Mouse (Mus musculus): ENCODE results near the gene Agk.

Agk gene

GRCm38 (mm10) chr6:40393213-40393612, 68.2 kb downstream of the Agk start:
- in situ Hi-C loops (cut with MboI; ENCODE audit: low pct_unique_long_range_greater_than_20kb in 1 of 2, low sequenced_read_pairs in 2 of 2, unreplicated experiment in 1 of 2) = no loop called here

- in situ Hi-C loops (cut with MboI; ENCODE audit: low pct_unique_long_range_greater_than_20kb in 1 of 2, low sequenced_read_pairs in 2 of 2, unreplicated experiment in 1 of 2) = loop anchor here in 1 of 2 experiments (25.0 kb wide), 1 partner anchor 540 kb away; the partner anchor contains the start of gene Tmem178b
These were observed 77.1 kb downstream of the Agk start for GRCm38 (mm10) chr6:40402031-40402430.

GRCm38 (mm10) chr6:40403640-40404285, 78.8 kb downstream of the Agk start:
- in situ Hi-C loops (cut with MboI; ENCODE audit: low pct_unique_long_range_greater_than_20kb in 1 of 2, low sequenced_read_pairs in 2 of 2, unreplicated experiment in 1 of 2) = loop anchor here in 1 of 2 experiments (25.0 kb wide), 1 partner anchor 541 kb away; the partner anchor contains the start of gene Tmem178b

GRCm38 (mm10) chr6:40411085-40411484, 86.1 kb downstream of the Agk start:
- in situ Hi-C loops (cut with MboI; ENCODE audit: low pct_unique_long_range_greater_than_20kb in 1 of 2, low sequenced_read_pairs in 2 of 2, unreplicated experiment in 1 of 2) = loop anchor here in 1 of 2 experiments (25.0 kb wide), 1 partner anchor 549 kb away; the partner anchor contains the start of gene Tmem178b

- in situ Hi-C loops (cut with MboI; ENCODE audit: low pct_unique_long_range_greater_than_20kb in 1 of 2, low sequenced_read_pairs in 2 of 2, unreplicated experiment in 1 of 2) = loop anchor here in 1 of 2 experiments (25.0 kb wide), 1 partner anchor 551 kb away; the partner anchor contains the start of gene Tmem178b
These were observed 88.1 kb downstream of the Agk start for GRCm38 (mm10) chr6:40413046-40413445.

GRCm38 (mm10) chr6:40413565-40413964, 88.6 kb downstream of the Agk start:
- in situ Hi-C loops (cut with MboI; ENCODE audit: low pct_unique_long_range_greater_than_20kb in 1 of 2, low sequenced_read_pairs in 2 of 2, unreplicated experiment in 1 of 2) = loop anchor here in 1 of 2 experiments (25.0 kb wide), 1 partner anchor 551 kb away; the partner anchor contains the start of gene Tmem178b

- in situ Hi-C loops (cut with MboI; ENCODE audit: low pct_unique_long_range_greater_than_20kb in 1 of 2, low sequenced_read_pairs in 2 of 2, unreplicated experiment in 1 of 2) = loop anchor here in 1 of 2 experiments (25.0 kb wide), 1 partner anchor 553 kb away; the partner anchor contains the start of gene Tmem178b
These were observed 90.8 kb downstream of the Agk start for GRCm38 (mm10) chr6:40415799-40416198.

GRCm38 (mm10) chr6:40418386-40418785, 93.4 kb downstream of the Agk start:
- in situ Hi-C loops (cut with MboI; ENCODE audit: low pct_unique_long_range_greater_than_20kb in 1 of 2, low sequenced_read_pairs in 2 of 2, unreplicated experiment in 1 of 2) = loop anchor here in 1 of 2 experiments (25.0 kb wide), 1 partner anchor 556 kb away; the partner anchor contains the start of gene Tmem178b

GRCm38 (mm10) chr6:40421099-40421498, 96.1 kb downstream of the Agk start:
- in situ Hi-C loops (cut with MboI; ENCODE audit: low pct_unique_long_range_greater_than_20kb in 1 of 2, low sequenced_read_pairs in 2 of 2, unreplicated experiment in 1 of 2) = loop anchor here in 1 of 2 experiments (25.0 kb wide), 1 partner anchor 559 kb away; the partner anchor contains the start of gene Tmem178b

- in situ Hi-C loops (cut with MboI; ENCODE audit: low pct_unique_long_range_greater_than_20kb in 1 of 2, low sequenced_read_pairs in 2 of 2, unreplicated experiment in 1 of 2) = loop anchor here in 1 of 2 experiments (25.0 kb wide), 1 partner anchor 561 kb away; the partner anchor contains the start of gene Tmem178b
These were observed 98.0 kb downstream of the Agk start for GRCm38 (mm10) chr6:40423013-40423412.

- in situ Hi-C loops (cut with MboI; ENCODE audit: low pct_unique_long_range_greater_than_20kb in 1 of 2, low sequenced_read_pairs in 2 of 2, unreplicated experiment in 1 of 2) = loop anchor here in 1 of 2 experiments (25.0 kb wide), 1 partner anchor 561 kb away; the partner anchor contains the start of gene Tmem178b
These were observed 98.8 kb downstream of the Agk start for GRCm38 (mm10) chr6:40423774-40424173.

- in situ Hi-C loops (cut with MboI; ENCODE audit: low pct_unique_long_range_greater_than_20kb in 1 of 2, low sequenced_read_pairs in 2 of 2, unreplicated experiment in 1 of 2) = no loop called here
These were observed 102.5 kb downstream of the Agk start for GRCm38 (mm10) chr6:40427441-40427840.

GRCm38 (mm10) chr6:40428696-40429095, 103.7 kb downstream of the Agk start:
- in situ Hi-C loops (cut with MboI; ENCODE audit: low pct_unique_long_range_greater_than_20kb in 1 of 2, low sequenced_read_pairs in 2 of 2, unreplicated experiment in 1 of 2) = no loop called here

- in situ Hi-C loops (cut with MboI; ENCODE audit: low pct_unique_long_range_greater_than_20kb in 1 of 2, low sequenced_read_pairs in 2 of 2, unreplicated experiment in 1 of 2) = no loop called here
These were observed 104.6 kb downstream of the Agk start for GRCm38 (mm10) chr6:40429521-40429931.

GRCm38 (mm10) chr6:40430251-40430650, 105.3 kb downstream of the Agk start:
- in situ Hi-C loops (cut with MboI; ENCODE audit: low pct_unique_long_range_greater_than_20kb in 1 of 2, low sequenced_read_pairs in 2 of 2, unreplicated experiment in 1 of 2) = no loop called here

GRCm38 (mm10) chr6:40430878-40431277, 105.9 kb downstream of the Agk start:
- in situ Hi-C loops (cut with MboI; ENCODE audit: low pct_unique_long_range_greater_than_20kb in 1 of 2, low sequenced_read_pairs in 2 of 2, unreplicated experiment in 1 of 2) = no loop called here

- in situ Hi-C loops (cut with MboI; ENCODE audit: low pct_unique_long_range_greater_than_20kb in 1 of 2, low sequenced_read_pairs in 2 of 2, unreplicated experiment in 1 of 2) = no loop called here
These were observed 106.4 kb downstream of the Agk start for GRCm38 (mm10) chr6:40431356-40431755.

- in situ Hi-C loops (cut with MboI; ENCODE audit: low pct_unique_long_range_greater_than_20kb in 1 of 2, low sequenced_read_pairs in 2 of 2, unreplicated experiment in 1 of 2) = no loop called here
These were observed 106.8 kb downstream of the Agk start for GRCm38 (mm10) chr6:40431812-40432211.
